Mouse (Mus musculus) lung, postnatal 0 days (tissue): ENCODE data around the gene H2al2a.
A peak's percentile ranks its signal among the peaks of the same experiment; 100 is the strongest.

Source experiments
- CTCF ChIP-seq: IDR thresholded peaks from 2 replicates; pipeline ENCODE4 v1.5.1; 2016; ENCODE audit warnings: antibody characterized with exemption, mild to moderate bottlenecking
- EP300 ChIP-seq: IDR thresholded peaks from 2 replicates; pipeline ENCODE4 v1.6.1; 2016; ENCODE audit warnings: antibody characterized with exemption, mild to moderate bottlenecking, control low read depth

DNA sequence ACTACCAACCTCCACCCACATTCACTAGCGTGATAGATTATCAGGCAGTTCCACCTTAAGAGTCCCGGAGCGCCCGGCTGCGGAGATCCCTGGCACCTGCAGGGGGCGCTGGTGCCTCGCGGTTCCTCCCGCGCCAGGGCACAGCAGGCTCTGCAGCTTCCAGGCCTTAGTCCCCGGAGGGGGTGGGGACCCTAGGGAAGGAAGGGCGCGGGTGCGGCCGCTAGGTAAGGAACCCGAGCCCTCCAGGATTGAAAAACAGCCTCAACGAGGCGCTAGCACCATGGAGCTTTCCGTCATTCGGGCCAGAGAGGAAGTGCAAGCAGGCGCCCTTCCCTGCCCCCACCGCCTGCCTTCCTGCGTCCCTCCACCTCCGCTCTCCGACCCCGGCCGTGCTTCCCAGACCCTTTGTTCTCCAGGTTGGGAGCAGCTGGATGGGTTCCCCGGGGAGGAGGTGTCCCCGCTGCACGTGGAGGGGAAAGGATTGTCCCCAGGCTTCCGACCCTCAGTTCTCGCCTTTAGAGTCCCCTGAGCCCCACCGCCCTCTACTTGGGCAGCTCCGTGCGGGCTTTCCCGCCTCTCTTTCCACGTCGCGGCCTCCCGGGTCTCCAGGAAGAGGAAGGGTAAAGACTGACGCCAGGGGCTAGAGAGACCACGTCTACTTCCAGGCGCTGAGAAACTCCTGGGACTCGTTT, 30.8 kb upstream of the H2al2a start:
- peak; percentile 98 for TF ChIP-seq CTCF
- TF ChIP-seq EP300, result peak; percentile 74
